Mouse (Mus musculus) layer of hippocampus, postnatal 36 days (tissue): Measurements from ENCODE around the gene Dnal4. TPM values are rescaled to one million over a fixed set of nuclear protein-coding genes. Genes with fewer than 3 reads are reported as not detected.
A peak's percentile ranks its signal among the peaks of the same experiment; 100 is the strongest.

Source experiments
- DNase-seq, 2 experiments: peaks; one replicate each; pipeline ENCODE4 v3.0.0; 2022
- total RNA-seq, 2 experiments: library from RNA; stranded (reverse); gene quantifications; 2 replicates each; pipeline ENCODE4 v1.2.3; 2021

The Dnal4 gene
- total RNA-seq, 2 experiments from 2014 or later, result 52.4 to 53.3 TPM

GRCm38 (mm10) chr15:79763001-79763400, 14.6 kb downstream of the Dnal4 start:
- no peak for DNase-seq

GRCm38 (mm10) chr15:79760956-79761355, 16.7 kb downstream of the Dnal4 start:
- no peak for DNase-seq

DNA sequence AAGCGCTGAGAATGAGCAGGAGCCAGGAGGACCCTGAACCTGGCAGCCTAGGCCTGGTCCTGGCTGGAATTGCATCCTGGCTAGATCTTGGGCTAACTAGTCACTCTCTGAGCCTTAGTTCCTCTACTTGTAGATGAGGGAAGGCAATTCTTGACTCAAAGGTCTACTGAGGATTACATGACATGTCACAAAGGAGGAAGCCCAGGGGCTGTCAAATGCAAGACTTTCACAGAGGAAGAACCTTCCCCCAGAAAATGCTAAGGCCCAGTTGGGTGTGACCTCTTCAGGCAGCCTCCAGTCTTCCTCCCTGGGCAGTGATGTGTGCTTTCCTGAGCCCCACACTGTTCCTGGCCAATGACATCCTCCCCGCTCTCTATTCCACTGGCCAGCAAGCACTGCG, 20.5 kb downstream of the Dnal4 start:
- no peak for DNase-seq

GRCm38 (mm10) chr15:79755977-79756625, 21.5 kb downstream of the Dnal4 start:
- DNase-seq, result no peak

GRCm38 (mm10) chr15:79755176-79755575, 22.5 kb downstream of the Dnal4 start:
- DNase-seq, result no peak

- DNase-seq, result no peak
Measured at GRCm38 (mm10) chr15:79753873-79754272, 23.8 kb downstream of the Dnal4 start.

DNA sequence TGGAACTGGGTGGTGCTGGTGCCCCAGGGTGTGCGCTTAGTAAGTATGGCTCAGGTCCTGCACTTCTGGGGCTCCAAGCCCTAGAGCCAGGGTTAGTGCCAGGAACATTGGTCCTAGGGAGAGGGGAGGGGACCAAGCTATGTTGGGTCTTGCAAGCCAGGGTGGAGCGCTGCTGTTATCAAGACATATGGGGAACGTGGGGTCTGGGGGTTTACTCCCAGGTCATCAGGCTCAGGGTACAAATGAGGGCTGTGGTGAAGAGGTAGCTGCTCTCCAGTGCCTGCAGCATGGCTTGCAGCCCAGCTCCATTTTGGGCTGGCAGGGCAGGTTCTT, 24.3 kb downstream of the Dnal4 start:
- DNase-seq, result no peak

- peak; percentile 73 to 75 for DNase-seq
Measured at GRCm38 (mm10) chr15:79752742-79753419, 24.8 kb downstream of the Dnal4 start.

GRCm38 (mm10) chr15:79751772-79752171, 25.9 kb downstream of the Dnal4 start:
- no peak for DNase-seq

- DNase-seq, result no peak
Measured at GRCm38 (mm10) chr15:79750266-79750665, 27.4 kb downstream of the Dnal4 start.

GRCm38 (mm10) chr15:79749162-79749561, 28.5 kb downstream of the Dnal4 start:
- no peak for DNase-seq

DNA sequence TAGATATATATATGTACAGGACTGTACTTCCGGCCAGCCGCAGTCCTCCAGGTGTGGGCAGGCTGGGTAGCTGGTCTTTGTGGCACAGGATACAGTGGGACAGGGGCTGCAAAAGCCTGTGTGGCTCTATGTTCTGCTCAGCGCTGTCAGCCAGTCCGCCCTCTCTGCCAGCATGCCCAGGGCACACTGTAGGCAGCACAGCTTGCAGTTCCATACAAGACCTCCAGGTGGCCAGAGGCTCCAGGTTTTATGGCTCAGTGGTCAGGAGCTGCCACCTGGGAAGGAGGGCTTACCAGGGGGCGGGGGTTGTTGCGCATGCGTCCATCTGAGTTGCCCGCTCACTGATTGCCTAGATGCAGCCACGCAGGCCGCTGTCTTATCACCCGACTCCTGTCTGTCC, 29.7 kb downstream of the Dnal4 start:
- DNase-seq, result no peak

GRCm38 (mm10) chr15:79745883-79746282, 31.8 kb downstream of the Dnal4 start:
- DNase-seq, result no peak

- DNase-seq, result no peak
Measured at GRCm38 (mm10) chr15:79745312-79745711, 32.3 kb downstream of the Dnal4 start.

GRCm38 (mm10) chr15:79744742-79745141, 32.9 kb downstream of the Dnal4 start:
- DNase-seq, result no peak

- no peak for DNase-seq
Measured at GRCm38 (mm10) chr15:79744001-79744400, 33.6 kb downstream of the Dnal4 start.

DNA sequence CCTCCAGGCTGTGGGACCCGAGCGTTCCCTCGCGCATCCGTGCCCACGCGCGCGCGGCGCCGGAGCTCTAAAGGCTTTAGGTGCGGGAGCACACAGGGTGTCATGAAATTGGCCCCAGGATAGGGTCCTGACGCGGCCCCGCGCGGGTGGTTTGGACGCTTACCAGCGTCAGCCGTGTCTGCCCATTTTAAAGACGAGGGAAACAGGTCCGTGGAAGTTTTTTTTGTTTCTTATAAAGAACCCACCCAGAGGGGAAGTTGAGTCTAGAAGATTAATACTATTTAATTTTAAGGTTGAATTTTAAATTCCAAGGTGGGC, 35.0 kb downstream of the Dnal4 start:
- DNase-seq, result no peak

DNA sequence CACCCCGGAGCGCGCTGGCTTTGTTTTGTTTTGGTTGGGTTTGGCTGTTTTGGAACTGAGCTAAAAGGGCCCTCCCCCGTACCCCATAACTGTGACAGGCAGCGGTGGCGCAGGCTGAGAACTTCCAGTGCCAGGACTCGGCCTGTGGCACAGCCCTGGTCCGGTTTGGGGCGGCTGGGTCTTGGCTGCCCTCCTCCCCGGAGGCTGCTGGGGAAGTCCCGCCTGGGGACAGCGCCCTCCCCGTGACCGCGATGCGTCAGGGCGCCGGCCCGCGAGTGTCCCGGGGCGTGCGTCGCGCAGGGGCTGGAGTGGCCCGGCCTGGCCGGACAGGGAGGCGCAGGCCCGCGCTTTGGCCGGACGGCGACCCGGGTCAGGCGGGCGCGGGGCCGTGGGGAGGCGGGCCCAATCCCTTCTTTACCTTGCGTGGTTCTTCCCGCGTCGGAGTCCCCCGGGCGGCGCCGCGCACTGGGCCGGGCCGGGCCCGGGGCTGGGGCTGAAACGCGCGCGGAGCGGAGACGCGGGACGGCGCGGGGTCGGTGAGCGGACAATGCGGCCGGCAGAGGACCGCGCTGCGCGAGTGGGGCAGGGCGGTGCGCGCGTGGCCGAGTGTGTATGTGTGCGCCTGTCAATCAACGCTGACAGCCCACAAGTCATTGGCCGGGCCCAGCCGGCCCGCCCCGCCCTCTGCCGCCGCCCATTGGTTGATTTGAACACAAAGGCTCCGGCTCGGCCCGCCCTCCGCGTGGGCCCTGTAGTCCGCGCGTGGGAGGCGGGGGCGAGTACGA, 35.5 kb downstream of the Dnal4 start, which contains the start of gene Sun2:
Gene Sun2 (minus strand): TSS at position 616 of the 785 bp plus-strand sequence.
- DNase-seq, result peak; percentile 90 to 91

DNA sequence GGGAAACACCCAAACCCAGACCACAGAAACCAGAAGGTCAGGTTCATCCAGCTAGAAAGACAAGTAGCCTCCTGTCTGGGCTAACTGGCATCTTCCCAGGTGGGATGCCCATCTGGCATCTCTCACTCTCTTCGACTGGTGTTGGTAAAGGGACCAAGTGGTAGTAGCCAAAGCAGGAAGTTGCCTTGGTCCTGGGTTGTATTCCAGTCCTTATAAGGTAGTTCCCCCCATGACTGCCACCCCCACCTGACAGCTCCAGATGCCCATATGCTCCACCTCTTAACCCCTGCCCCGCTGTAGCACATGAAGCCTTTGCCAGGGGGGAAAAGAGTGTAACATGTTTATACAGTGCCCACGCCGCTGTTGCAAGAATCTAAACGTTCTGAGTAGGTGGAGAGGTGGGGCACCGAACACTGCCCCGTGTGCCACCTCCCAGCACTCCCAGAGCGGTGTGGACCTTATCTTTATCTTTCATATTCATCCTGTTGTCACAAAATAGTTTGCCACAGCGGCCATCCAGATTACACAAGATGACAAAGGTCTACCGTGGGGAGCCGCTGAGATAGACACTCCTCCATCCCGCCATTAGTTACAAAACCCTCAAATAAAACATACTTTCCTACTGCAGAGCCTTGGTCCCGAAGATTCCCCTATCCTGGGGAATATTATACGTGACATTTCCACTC, 36.3 kb downstream of the Dnal4 start:
- no peak for DNase-seq

GRCm38 (mm10) chr15:79740739-79741138, 36.9 kb downstream of the Dnal4 start:
- no peak for DNase-seq

DNA sequence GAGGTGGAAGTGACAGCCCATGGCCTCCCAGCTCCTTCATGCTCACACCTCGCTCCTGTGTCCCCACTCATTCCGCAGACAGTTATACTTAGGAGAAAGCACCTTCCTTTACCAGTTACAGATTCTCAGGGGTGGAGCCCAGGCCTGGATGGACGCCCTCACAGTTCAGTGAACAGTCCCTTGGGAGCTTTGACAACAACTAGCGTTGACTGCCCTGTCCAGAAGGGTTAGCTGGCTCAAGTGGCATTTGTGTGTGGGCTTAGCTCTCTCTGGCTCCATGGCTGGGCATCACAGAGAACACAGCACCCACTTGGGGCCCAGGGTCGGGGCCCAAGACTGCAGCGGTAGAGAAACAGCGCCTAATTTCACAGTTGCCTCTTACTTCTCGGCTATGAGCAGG, 43.3 kb downstream of the Dnal4 start:
- DNase-seq, result no peak

DNA sequence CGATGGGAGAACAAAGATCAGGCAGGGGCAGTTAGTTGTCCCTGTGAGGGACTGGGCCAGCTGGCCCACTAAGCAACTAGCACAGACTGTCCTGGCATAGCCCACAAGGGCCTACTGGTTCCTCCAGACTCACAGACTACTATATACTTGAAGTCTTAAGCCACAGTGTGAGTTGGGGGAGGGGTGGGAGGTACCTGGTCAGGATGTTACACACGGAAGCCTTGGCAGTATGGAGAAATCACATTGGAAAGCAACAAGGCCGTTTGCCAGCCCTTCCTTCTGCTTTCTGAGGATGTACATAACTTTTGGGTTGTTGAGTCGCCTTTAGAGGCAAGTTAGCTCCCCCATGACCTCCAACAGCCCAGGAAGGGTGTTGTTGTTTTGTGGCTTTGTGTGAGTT, 44.0 kb downstream of the Dnal4 start:
- no peak for DNase-seq

DNA sequence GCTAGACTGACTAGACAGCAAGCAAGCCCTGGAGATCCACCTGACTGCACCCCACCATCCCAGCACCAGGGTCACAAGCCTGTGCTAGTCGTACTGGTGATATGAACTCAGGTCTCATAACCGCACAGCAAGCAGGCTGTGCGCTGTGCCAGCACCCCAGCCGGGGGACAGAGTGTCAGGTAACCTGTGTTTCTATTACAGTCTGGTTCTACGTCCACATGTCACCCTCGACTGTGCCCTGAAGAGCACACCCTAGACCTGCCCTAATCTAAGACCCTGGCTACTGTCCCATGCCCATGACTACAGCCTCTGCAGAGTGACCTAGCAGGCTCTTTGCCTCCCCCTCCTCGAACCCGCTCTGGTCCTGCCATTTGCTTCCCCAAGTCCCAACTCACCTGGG, 44.5 kb downstream of the Dnal4 start:
- DNase-seq, result no peak
